Mouse (Mus musculus) lung, adult 2 months (tissue): Measurements from ENCODE around the gene BC037034. TPM values are rescaled to one million over a fixed set of nuclear protein-coding genes. Genes with fewer than 3 reads are reported as not detected.
A peak's percentile ranks its signal among the peaks of the same experiment; 100 is the strongest.

ENCODE experiments used
- DNase-seq: peaks from one replicate; pipeline ENCODE4 v3.0.0; 2022
- H3K4me1 ChIP-seq: fragments of 200-500 bp; 2 replicates; pipeline ENCODE4 v1.6.1; 2011; ENCODE audit warnings: low read length; ENCODE audit not compliant: control insufficient read depth, insufficient read depth
- H3K4me3 ChIP-seq: fragments of 200-500 bp; replicated peaks from 2 replicates; pipeline ENCODE3; 2011; ENCODE audit warnings: low read depth, mild to moderate bottlenecking, control low read depth, low read length; ENCODE audit errors: extremely low read depth
- CTCF ChIP-seq: fragments of 200-500 bp; IDR thresholded peaks from 2 replicates; pipeline ENCODE4 v1.5.1; 2011; ENCODE audit warnings: mild to moderate bottlenecking, low read length, control low read depth; ENCODE audit not compliant: insufficient read depth
- POLR2A ChIP-seq: fragments of 200-500 bp; IDR thresholded peaks from 2 replicates; pipeline ENCODE4 v1.6.1; 2011; ENCODE audit warnings: low read depth, mild to moderate bottlenecking, control low read depth, low read length, borderline replicate concordance; ENCODE audit errors: extremely low read depth
- WGBS: fragments of 180-500 bp; shearing (Covaris S2); methylation state at CpG from one replicate; pipeline ENCODE4 v1.1.7; 2018; 5-methylcytosine and 5-hydroxymethylcytosine counted together
- polyA plus RNA-seq: library from polyadenylated mRNA; depleted of rRNA; stranded (reverse); fragments of >200 nt; gene quantifications from 2 replicates; pipeline ENCODE4 v1.2.3, GENCODE M21; 2012

Gene BC037034
- polyA plus RNA-seq, 1 experiment, result 50.8 TPM

DNA sequence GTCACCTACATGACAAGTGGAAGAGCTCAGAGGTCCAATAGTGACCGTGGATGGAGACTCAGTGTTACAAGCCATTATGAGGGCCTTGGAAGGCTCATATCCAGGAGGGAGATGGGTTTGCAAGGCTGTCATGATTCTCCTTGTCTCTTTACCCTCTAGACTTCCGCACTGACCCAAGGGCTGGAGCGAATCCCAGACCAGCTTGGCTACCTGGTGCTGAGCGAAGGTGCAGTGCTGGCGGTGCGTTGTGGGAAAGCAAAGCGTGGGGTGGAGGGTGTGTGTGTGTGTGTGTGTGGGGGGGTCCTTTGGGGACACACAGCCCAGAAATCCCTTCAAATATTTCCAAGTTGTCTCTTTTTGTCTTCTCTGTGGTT lies 7.8 kb downstream of the BC037034 start:
- DNase-seq, result no peak
- peak overlapping the region; percentile 98 for H3K4me3 ChIP-seq
- H3K4me1 ChIP-seq, result peaks cover 8% of the 10 kb centered on the region
- 14% methylated on average over 7 of the region's 7 CpGs for WGBS
- no peak for TF ChIP-seq POLR2A
- no peak for TF ChIP-seq CTCF

DNA sequence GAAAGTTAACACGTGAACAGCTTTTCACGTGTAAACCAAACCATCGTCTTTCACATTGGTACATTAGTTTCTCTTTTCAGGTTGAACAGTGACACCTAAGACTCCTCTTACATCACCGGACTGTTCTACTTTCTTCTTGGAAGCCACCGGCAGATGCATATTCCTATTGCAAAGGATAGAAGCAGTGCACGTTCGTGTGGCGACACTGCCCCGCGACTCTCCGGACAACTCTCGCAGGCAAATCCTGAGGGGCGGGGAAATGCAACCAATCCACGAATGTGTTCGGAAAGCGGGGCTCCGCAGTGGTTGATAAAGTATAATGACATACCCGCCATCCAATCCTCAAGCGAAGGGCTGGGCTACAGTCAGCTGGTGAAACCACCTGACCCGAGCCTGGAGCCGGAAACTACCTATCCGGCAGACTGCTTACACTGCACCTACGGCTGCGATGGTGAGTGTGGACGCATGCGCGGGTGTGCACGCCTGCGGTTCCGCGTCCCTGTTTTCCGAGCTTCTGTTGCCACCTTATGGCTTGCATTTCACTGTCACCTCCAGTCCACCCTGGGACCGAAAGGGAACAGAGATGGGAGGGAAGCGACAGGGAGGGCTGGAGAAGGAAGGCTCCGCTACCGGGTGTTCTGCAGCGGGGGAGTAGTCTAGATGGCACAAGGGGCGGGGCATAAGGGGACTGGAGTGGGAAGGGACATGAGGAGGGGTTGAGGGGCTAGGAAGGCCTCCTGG lies 8.3 kb downstream of the BC037034 start, which contains the start of gene Lamtor4:
Gene Lamtor4, plus strand, starts transcription at position 130 of the 741 bp plus-strand sequence.
- H3K4me3 ChIP-seq, result peak within 1 kb of the TSS; percentile 98
- TF ChIP-seq POLR2A, result peak; percentile 91; the same call in 1 of the 2 replicates
- TF ChIP-seq CTCF, result no peak
- peaks cover 8% of the 10 kb centered on the region for H3K4me1 ChIP-seq
- DNase-seq, result peak; percentile 85
- WGBS, result under 1% methylated on average over 38 of the region's 38 CpGs

DNA sequence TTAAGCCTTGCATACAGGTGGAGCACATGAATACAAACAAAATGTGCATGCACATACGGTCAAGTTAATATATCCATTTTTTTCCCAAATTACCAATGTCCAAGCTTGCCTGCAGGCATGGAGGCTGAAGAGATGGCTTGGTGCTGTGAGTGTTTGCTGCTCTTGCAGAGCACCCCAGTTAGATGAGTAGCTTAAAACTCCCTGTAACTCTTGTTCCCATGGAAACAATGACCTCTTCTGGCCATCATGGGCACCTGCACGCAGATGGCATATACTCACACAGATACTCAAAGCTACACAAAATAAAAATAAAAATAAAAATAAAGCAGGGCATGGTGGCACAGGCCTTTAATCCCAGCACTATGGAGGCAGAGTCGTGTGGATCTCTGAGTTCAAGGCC lies 10.8 kb downstream of the BC037034 start:
- DNase-seq, result no peak
- TF ChIP-seq CTCF, result no peak
- TF ChIP-seq POLR2A, result no peak
- 92% methylated on average over 3 of the region's 3 CpGs for WGBS
- Histone ChIP-seq H3K4me3 (no peak overlapping the region), H3K4me1 (peaks cover 8% of the 10 kb centered on the region)

DNA sequence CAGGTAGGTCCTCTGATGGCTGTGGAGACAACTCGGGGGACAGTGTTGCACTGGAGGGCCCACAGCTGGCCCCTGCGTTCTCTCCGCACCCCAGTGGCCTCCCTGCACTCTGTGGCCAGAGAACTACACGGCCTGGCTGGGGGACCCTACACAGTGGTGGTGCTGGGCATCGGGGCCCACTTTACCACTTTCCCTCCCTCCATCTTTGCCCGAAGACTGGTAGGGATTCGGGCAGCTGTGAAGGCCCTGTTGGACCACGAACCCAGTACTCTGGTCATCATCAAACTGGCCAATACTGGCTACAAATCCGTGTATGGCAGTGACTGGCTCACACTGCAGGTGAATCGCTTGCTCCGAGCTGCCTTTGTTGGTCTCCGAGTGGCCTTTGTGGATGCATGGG lies 12.7 kb downstream of the BC037034 start:
- Histone ChIP-seq H3K4me1 (peaks cover 5% of the 10 kb centered on the region), H3K4me3 (no peak overlapping the region)
- TF ChIP-seq POLR2A (no peak), CTCF (no peak)
- 86% methylated on average over 12 of the region's 12 CpGs for WGBS
- no peak for DNase-seq

DNA sequence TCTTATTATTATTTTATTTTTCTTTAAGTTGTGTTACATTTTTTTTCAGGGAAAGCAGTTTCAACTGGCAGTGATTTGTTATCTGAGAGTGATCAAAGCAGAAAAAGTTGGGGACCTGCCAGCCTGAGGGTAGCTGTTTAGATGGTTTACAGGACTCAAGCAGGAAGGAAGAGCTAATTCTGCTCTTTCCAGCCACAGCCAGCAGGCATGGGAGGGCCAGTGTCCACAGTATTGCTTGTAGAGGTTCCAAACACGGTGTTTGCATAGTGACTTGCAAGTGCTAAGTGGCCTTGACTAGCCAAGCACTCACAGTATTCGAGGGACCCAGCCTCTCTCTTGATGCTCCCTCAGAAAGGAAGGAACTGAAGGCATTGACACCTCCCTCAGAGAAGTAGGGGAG lies 22.3 kb downstream of the BC037034 start:
- H3K4me3 ChIP-seq, result no peak overlapping the region
- TF ChIP-seq CTCF, result no peak
- TF ChIP-seq POLR2A, result no peak
- no peak for DNase-seq
- H3K4me1 ChIP-seq, result no peaks in the 10 kb centered on the region
- 8% methylated on average over 2 of the region's 2 CpGs for WGBS

DNA sequence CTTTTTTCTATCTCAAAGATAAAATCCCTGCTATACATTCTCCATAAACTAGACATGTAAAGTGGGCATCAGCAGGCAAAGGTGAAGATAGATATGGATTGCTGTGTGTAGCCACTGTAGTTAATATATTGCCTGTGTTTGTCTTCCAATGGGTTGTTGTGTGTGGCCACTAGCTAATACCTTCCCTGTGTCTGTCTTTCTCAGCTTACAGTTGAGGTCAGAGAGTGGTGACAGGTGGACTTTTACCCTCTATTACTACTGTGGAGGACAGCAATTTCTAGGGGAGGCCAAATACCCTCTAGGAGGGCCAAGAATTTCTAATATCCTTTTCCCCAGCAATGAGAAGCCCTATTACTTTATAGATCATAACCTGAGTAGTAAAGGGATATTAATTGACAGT lies 29.6 kb downstream of the BC037034 start:
- TF ChIP-seq POLR2A (no peak), CTCF (no peak)
- no peaks in the 10 kb centered on the region for H3K4me1 ChIP-seq
- no peak overlapping the region for H3K4me3 ChIP-seq
- DNase-seq, result no peak

DNA sequence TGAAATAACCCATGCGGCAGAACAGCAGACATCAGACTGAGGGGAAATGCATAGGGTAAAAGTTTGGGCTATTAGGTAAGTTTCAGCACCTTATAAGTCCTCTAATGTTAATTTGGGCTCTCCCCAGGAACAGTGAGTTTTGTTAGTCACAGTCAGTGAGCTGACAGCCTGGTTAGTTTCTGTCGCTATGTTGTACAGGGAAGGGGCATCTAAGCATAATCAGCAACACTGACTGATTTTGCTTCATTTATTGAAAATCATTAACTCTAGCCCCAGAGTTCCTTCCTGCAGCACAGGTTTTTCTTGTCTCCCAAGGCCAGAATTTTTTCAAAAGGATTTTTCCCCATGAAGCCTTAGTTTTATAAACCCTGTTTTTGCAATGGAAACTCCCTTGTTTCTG lies 30.1 kb downstream of the BC037034 start:
- no peak overlapping the region for H3K4me3 ChIP-seq
- TF ChIP-seq POLR2A, result no peak
- no peak for TF ChIP-seq CTCF
- no peak for DNase-seq
- H3K4me1 ChIP-seq, result no peaks in the 10 kb centered on the region
- 86% methylated on average over 2 of the region's 2 CpGs for WGBS

DNA sequence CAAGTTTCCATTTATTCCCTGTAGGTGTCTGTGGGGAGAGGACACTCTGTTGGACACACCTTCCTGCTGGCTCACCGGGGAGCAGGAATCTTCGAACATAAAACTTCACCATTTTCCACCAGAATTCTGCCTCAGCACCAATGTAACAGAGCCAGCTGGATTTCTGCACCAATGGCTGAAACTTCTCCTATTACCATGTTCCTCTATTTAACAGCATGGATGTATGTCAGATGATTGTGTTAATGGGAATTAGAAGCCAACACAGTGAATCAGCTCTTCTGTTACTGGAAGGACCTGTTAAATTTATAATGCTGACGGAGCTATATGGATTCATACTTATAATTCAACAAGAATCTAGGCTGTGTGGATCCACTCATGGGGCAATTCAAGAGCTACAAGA lies 34.3 kb downstream of the BC037034 start:
- Histone ChIP-seq H3K4me3 (no peak overlapping the region), H3K4me1 (no peaks in the 10 kb centered on the region)
- no peak for DNase-seq
- 75% methylated on average over 3 of the region's 3 CpGs for WGBS
- no peak for TF ChIP-seq CTCF
- no peak for TF ChIP-seq POLR2A

DNA sequence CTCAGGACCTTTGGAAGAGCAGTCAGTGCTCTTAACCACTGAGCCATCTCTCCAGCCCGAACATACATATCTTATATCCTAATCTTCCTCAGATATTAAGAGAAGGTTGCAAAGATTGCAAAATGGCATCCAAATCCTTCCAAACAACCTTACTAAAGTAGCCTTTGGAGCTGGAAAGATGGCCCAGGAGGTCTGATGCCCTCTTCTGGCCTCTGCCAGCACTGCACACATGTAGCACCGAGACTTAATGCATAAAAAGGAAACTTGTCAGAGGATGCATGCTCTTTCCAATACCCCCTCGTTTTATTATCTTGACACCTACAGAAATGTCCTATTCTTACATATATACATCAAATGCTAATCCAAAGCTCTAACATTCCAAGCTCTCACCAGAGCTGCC lies 35.8 kb downstream of the BC037034 start:
- TF ChIP-seq POLR2A, result no peak
- TF ChIP-seq CTCF, result peak; percentile 62
- Histone ChIP-seq H3K4me1 (no peaks in the 10 kb centered on the region), H3K4me3 (no peak overlapping the region)
- peak; percentile 17 for DNase-seq
- 47% methylated on average over 3 of the region's 3 CpGs for WGBS

DNA sequence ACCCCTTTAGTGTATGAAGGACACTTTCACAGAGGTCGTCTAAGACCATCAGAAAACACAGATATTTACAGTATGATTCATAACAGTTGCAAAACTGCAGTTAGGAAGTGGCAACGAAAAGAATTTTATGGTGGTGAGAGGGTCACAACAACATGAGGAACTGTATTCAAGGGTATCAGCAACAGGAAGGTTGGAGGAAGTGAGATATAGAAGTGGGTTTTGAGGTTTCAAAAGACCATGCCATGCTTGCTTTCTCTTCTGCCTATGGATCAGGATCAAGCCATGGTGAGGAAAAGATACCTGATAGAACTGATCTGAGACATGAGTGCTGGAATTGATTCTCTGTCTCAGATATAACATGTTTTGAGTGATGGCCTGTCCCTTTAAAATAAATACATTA lies 36.5 kb downstream of the BC037034 start:
- DNase-seq, result no peak
- no peaks in the 10 kb centered on the region for H3K4me1 ChIP-seq
- TF ChIP-seq POLR2A (no peak), CTCF (no peak)
- H3K4me3 ChIP-seq, result no peak overlapping the region
- WGBS, result 30% methylated on average over 2 of the region's 2 CpGs
